In the genomic region with DNA sequence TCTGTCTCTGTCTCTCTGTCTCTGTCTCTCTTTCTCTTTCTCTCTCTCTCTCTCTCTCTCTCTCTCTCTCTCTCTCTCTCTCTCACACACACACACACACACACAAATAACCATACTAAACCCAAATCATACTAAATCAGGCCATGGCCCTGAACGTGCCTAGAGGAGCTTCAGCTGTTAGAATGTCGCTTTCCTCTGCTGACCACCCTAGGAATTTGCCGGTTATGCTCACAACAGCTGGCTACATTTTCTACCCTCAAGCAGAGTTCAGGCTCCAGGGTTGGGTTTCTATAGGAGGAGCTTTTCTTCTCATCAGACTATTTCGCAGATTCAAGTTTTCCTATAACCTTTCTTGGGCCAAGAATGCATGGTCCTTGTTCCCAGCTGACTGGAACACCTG, we compare ENCODE assay signal across 23 mouse cellular contexts. TPM values are rescaled to one million over a fixed set of nuclear protein-coding genes. Genes with fewer than 3 reads are reported as not detected.
DNase-seq lines count a peak whose midpoint lies in the region; ATAC-seq and TF ChIP-seq lines count a peak whose summit lies in the region.
"Had no signal": no experiment of that assay in that cellular context is flagged by ENCODE, and none has a peak within 500 bp of the region (broad histone marks: within the 10 kb centered on the region; RNA-seq: fewer than 3 reads in every experiment).

No protein-coding gene starts in this region.

- no peaks in the 10 kb centered on the region for H3K27me3 ChIP-seq in kidney, postnatal 0 days (ENCODE audit: insufficient read depth, low read length)
- no peaks in the 10 kb centered on the region for H3K27me3 ChIP-seq in limb, embryonic 10.5 days (ENCODE audit: low read depth, poor library complexity, severe bottlenecking)
- no peaks in the 10 kb centered on the region for H3K27me3 ChIP-seq in limb, embryonic 13.5 days
- no peaks in the 10 kb centered on the region for H3K27me3 ChIP-seq in forebrain, embryonic 11.5 days (ENCODE audit: control insufficient read depth, insufficient read depth, low read length)
- H3K27me3 ChIP-seq: CH12.LX; embryonic facial prominence, embryonic 13.5 days; forebrain, embryonic 12.5 days; Patski had no signal

- ATAC-seq in kidney, postnatal 0 days (replicated peaks; ENCODE audit: low FRiP score, low read depth): no peak
- 0 out of 2 replicates have a peak, but pooled peaks have one; percentile 38 for ATAC-seq in limb, embryonic 13.5 days (ENCODE audit: low FRiP score, low read depth)
- ATAC-seq in forebrain, embryonic 11.5 days (replicated peaks; ENCODE audit: low FRiP score): no peak
- no peak for ATAC-seq in CD4-positive, CD25-positive, alpha-beta regulatory T cell, adult 4 months
- ATAC-seq: activated CD4-positive, CD25-positive, alpha-beta regulatory T cell, adult 4 months; Patski had no signal

- H3K4me2 ChIP-seq in kidney, postnatal 0 days (ENCODE audit: low read length): no peak overlapping the region
- H3K4me2 ChIP-seq in limb, embryonic 13.5 days (replicated peaks): no peak overlapping the region
- no peak overlapping the region for H3K4me2 ChIP-seq in forebrain, embryonic 11.5 days (ENCODE audit: low read depth, low read length, severe bottlenecking)

- no peaks in the 10 kb centered on the region for H3K36me3 ChIP-seq in kidney, postnatal 0 days (ENCODE audit: insufficient read depth, low read length)
- H3K36me3 ChIP-seq in limb, embryonic 10.5 days: no peaks in the 10 kb centered on the region
- H3K36me3 ChIP-seq in limb, embryonic 13.5 days: no peaks in the 10 kb centered on the region
- H3K36me3 ChIP-seq in forebrain, embryonic 11.5 days (ENCODE audit: control insufficient read depth, insufficient read depth, low read length): no peaks in the 10 kb centered on the region
- H3K36me3 ChIP-seq: embryonic facial prominence, embryonic 13.5 days; forebrain, embryonic 12.5 days; G1E had no signal

- H3K27ac ChIP-seq in kidney, postnatal 0 days: no peak overlapping the region
- H3K27ac ChIP-seq in limb, embryonic 10.5 days: peak overlapping the region; percentile 81; the same call in 1 of the 2 replicates
- no peak overlapping the region for H3K27ac ChIP-seq in limb, embryonic 13.5 days
- H3K27ac ChIP-seq in forebrain, embryonic 11.5 days (ENCODE audit: low read depth, low read length): no peak overlapping the region

- TF ChIP-seq CTCF in kidney, postnatal 0 days (IDR thresholded peaks at IDR 0.05; ENCODE audit: low read depth): no peak

- 0 out of 2 replicates have a peak, but pooled peaks cover 3% of the 10 kb centered on the region for H3K4me1 ChIP-seq in kidney, postnatal 0 days (replicated peaks; ENCODE audit: insufficient read depth, low read length)
- peaks cover 31% of the 10 kb centered on the region for H3K4me1 ChIP-seq in limb, embryonic 10.5 days
- H3K4me1 ChIP-seq in limb, embryonic 13.5 days: peaks cover 14% of the 10 kb centered on the region
- H3K4me1 ChIP-seq in forebrain, embryonic 11.5 days (replicated peaks; ENCODE audit: control insufficient read depth, insufficient read depth, low read length): no peaks in the 10 kb centered on the region

- WGBS in kidney, postnatal 0 days: 66% methylated on average over 4 of the region's 4 CpGs
- WGBS in limb, embryonic 10.5 days: 79% methylated on average over 4 of the region's 4 CpGs
- WGBS in limb, embryonic 13.5 days: 74% methylated on average over 4 of the region's 4 CpGs
- WGBS in forebrain, embryonic 11.5 days: 86% methylated on average over 4 of the region's 4 CpGs

- peak; percentile 67 for DNase-seq in kidney, postnatal 0 days (ENCODE audit: low spot score)
- no peak for DNase-seq in kidney, postnatal 14 days
- DNase-seq in limb, embryonic 10.5 days (ENCODE audit: low spot score): no peak
- no peak for DNase-seq in forebrain, embryonic 11.5 days (ENCODE audit: low spot score)
- DNase-seq: adrenal gland, adult 8-10 months; adrenal gland, postnatal 14 days; adrenal gland, postnatal 36 days; cerebellum, adult 11-12 months; cerebellum, adult 2 months; cerebellum, adult 9-10 months; cerebellum, postnatal 10 days; cerebellum, postnatal 25 days had no signal

- no peak overlapping the region for H3K4me3 ChIP-seq in kidney, postnatal 0 days (replicated peaks; ENCODE audit: low read depth, low read length)
- no peak overlapping the region for H3K4me3 ChIP-seq in limb, embryonic 10.5 days
- H3K4me3 ChIP-seq in limb, embryonic 13.5 days: no peak overlapping the region
- H3K4me3 ChIP-seq in forebrain, embryonic 11.5 days (ENCODE audit: low read depth, low read length): no peak overlapping the region
- H3K4me3 ChIP-seq: embryonic facial prominence, embryonic 13.5 days had no signal

- no peak overlapping the region for H3K9ac ChIP-seq in kidney, postnatal 0 days (ENCODE audit: low read depth, low read length)
- no peak overlapping the region for H3K9ac ChIP-seq in limb, embryonic 13.5 days
- no peak overlapping the region for H3K9ac ChIP-seq in forebrain, embryonic 11.5 days (ENCODE audit: low read length)

- H3K9me3 ChIP-seq in kidney, postnatal 0 days (replicated peaks; ENCODE audit: low read length): no peaks in the 10 kb centered on the region
- no peaks in the 10 kb centered on the region for H3K9me3 ChIP-seq in limb, embryonic 10.5 days (replicated peaks)
- H3K9me3 ChIP-seq in limb, embryonic 13.5 days: no peaks in the 10 kb centered on the region
- no peaks in the 10 kb centered on the region for H3K9me3 ChIP-seq in forebrain, embryonic 11.5 days (ENCODE audit: control insufficient read depth, low read length)
- H3K9me3 ChIP-seq: embryonic facial prominence, embryonic 13.5 days; forebrain, embryonic 12.5 days; G1E had no signal

RNA-seq across cellular contexts. Expression of gene Vtcn1, which starts 56.1 kb away (rescaled TPM):
- polyA plus RNA-seq in kidney, postnatal 0 days (2015; fragmentation: Nextera tagmentation; extraction: Ambion mirVana): 0.46 and 0.55 TPM in 2 replicates
- not detected in 2 replicates for polyA plus RNA-seq in limb, embryonic 10.5 days (2016; fragmentation: Nextera tagmentation; extraction: Ambion mirVana)
- polyA plus RNA-seq in limb, embryonic 13.5 days (2015; fragmentation: Nextera tagmentation; extraction: Ambion mirVana): 0.06 and 0.11 TPM in 2 replicates
- 0.09 and 0.20 TPM in 2 replicates for polyA plus RNA-seq in forebrain, embryonic 11.5 days (2014; fragmentation: Nextera tagmentation; extraction: Ambion mirVana)
- polyA plus RNA-seq in CD4-positive, CD25-positive, alpha-beta regulatory T cell, adult 4 months (2017; shearing (Covaris generic)): not detected
- polyA plus RNA-seq: activated CD4-positive, CD25-positive, alpha-beta regulatory T cell, adult 4 months; embryonic facial prominence, embryonic 11.5 days; forebrain, embryonic 12.5 days; forebrain, embryonic 14.5 days; forebrain, embryonic 16.5 days; G1E had no signal
